In the genomic region with DNA sequence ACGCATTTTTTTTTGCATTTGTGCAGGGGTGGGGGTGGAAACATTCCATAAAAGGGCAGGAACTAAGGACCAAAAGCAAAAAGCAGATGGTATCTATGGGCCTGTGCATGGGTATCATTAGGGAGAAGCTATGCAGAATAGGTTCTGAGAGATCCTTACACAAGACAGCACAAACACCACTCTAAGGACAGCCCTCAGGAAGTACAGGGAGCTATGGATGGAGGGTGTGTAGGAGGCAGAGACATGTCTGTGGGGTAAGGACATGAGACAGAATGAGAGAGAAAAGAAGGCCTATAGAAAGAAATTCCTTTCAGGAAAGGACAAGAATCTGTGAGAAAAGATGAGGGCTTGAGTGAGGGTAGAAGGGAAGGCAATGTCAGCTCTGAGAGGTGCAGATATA, we compare ENCODE assay signal across 38 mouse cellular contexts. TPM values are rescaled to one million over a fixed set of nuclear protein-coding genes. Genes with fewer than 3 reads are reported as not detected.
"Had no signal": no experiment of that assay in that cellular context is flagged by ENCODE, and none has a peak within 500 bp of the region (broad histone marks: within the 10 kb centered on the region; RNA-seq: fewer than 3 reads in every experiment).

No protein-coding gene starts in this region.

- H3K4me3 ChIP-seq: limb, embryonic 10.5 days; limb, embryonic 12.5 days; limb, embryonic 13.5 days; limb, embryonic 15.5 days; liver, embryonic 12.5 days; liver, embryonic 13.5 days; liver, embryonic 15.5 days; lung, embryonic 15.5 days; megakaryocyte, embryonic 14.5 days; midbrain, embryonic 10.5 days; midbrain, embryonic 12.5 days; midbrain, embryonic 13.5 days; midbrain, embryonic 15.5 days; myocyte; neural tube, embryonic 12.5 days had no signal

- DNase-seq: left cerebral cortex, postnatal 4 days; liver; liver, embryonic 13.5 days; liver, postnatal 0 days; lung, adult 18-20 months; lung, adult 2 months; lung, embryonic 14.5 days; lung, postnatal 10 days; lung, postnatal 14 days; lung, postnatal 36 days; lung, postnatal 4 days; midbrain, embryonic 14.5 days had no signal

- H3K36me3 ChIP-seq: limb, embryonic 10.5 days; limb, embryonic 12.5 days; limb, embryonic 13.5 days; limb, embryonic 15.5 days; liver, embryonic 12.5 days; liver, embryonic 13.5 days; liver, embryonic 15.5 days; lung, embryonic 15.5 days; midbrain, embryonic 10.5 days; midbrain, embryonic 12.5 days; midbrain, embryonic 13.5 days; midbrain, embryonic 15.5 days; neural tube, embryonic 12.5 days had no signal

- H3K4me2 ChIP-seq: limb, embryonic 12.5 days; limb, embryonic 13.5 days; limb, embryonic 15.5 days; liver, embryonic 11.5 days; liver, embryonic 12.5 days; liver, embryonic 13.5 days; liver, embryonic 15.5 days; lung, embryonic 14.5 days; lung, embryonic 15.5 days; midbrain, embryonic 11.5 days; midbrain, embryonic 12.5 days; midbrain, embryonic 13.5 days; midbrain, embryonic 15.5 days; neural tube, embryonic 12.5 days had no signal

- H3K4me1 ChIP-seq: limb, embryonic 10.5 days; limb, embryonic 12.5 days; limb, embryonic 13.5 days; limb, embryonic 15.5 days; liver, embryonic 12.5 days; liver, embryonic 13.5 days; liver, embryonic 15.5 days; lung, embryonic 15.5 days; megakaryocyte, embryonic 14.5 days; midbrain, embryonic 10.5 days; midbrain, embryonic 12.5 days; midbrain, embryonic 13.5 days; midbrain, embryonic 15.5 days; neural tube, embryonic 12.5 days had no signal

- H3K27me3 ChIP-seq: limb, embryonic 12.5 days; limb, embryonic 13.5 days; limb, embryonic 15.5 days; liver, embryonic 12.5 days; liver, embryonic 13.5 days; liver, embryonic 15.5 days; lung, embryonic 15.5 days; megakaryocyte, embryonic 14.5 days; midbrain, embryonic 12.5 days; midbrain, embryonic 13.5 days; midbrain, embryonic 15.5 days; neural tube, embryonic 12.5 days had no signal

- H3K9ac ChIP-seq: limb, embryonic 12.5 days; limb, embryonic 13.5 days; limb, embryonic 15.5 days; liver, embryonic 12.5 days; liver, embryonic 13.5 days; liver, embryonic 14.5 days; liver, embryonic 15.5 days; liver, postnatal 0 days; lung, embryonic 14.5 days; lung, embryonic 15.5 days; midbrain, embryonic 12.5 days; midbrain, embryonic 13.5 days; midbrain, embryonic 15.5 days; neural tube, embryonic 12.5 days had no signal

- H3K27ac ChIP-seq: limb, embryonic 10.5 days; limb, embryonic 12.5 days; limb, embryonic 13.5 days; limb, embryonic 15.5 days; liver, embryonic 12.5 days; liver, embryonic 13.5 days; liver, embryonic 14.5 days; liver, embryonic 15.5 days; lung, embryonic 15.5 days; macrophage; midbrain, embryonic 10.5 days; midbrain, embryonic 12.5 days; midbrain, embryonic 13.5 days; midbrain, embryonic 15.5 days; neural tube, embryonic 12.5 days had no signal

- H3K9me3 ChIP-seq: limb, embryonic 10.5 days; limb, embryonic 12.5 days; limb, embryonic 13.5 days; limb, embryonic 15.5 days; liver, embryonic 12.5 days; liver, embryonic 13.5 days; liver, embryonic 15.5 days; lung, embryonic 15.5 days; midbrain, embryonic 10.5 days; midbrain, embryonic 12.5 days; midbrain, embryonic 13.5 days; midbrain, embryonic 15.5 days; neural tube, embryonic 12.5 days had no signal

- ATAC-seq: liver, embryonic 12.5 days; liver, postnatal 0 days; lung, postnatal 0 days; midbrain, embryonic 13.5 days; midbrain, embryonic 15.5 days; midbrain, embryonic 16.5 days had no signal

RNA-seq across cellular contexts. Expression of a gene that starts 47.2 kb away (rescaled TPM):
- polyA plus RNA-seq: limb, embryonic 10.5 days; limb, embryonic 11.5 days; limb, embryonic 12.5 days; limb, embryonic 13.5 days; limb, embryonic 14.5 days; limb, embryonic 15.5 days; liver, adult 2 months; liver, embryonic 11.5 days; liver, embryonic 12.5 days; liver, embryonic 13.5 days; liver, embryonic 14.5 days; liver, embryonic 15.5 days; liver, embryonic 16.5 days; liver, postnatal 0 days; lung, adult 2 months; lung, embryonic 14.5 days; lung, embryonic 15.5 days; lung, embryonic 16.5 days; lung, postnatal 0 days; macrophage; midbrain, embryonic 10.5 days; midbrain, embryonic 11.5 days; midbrain, embryonic 12.5 days; myocyte; neural tube, embryonic 11.5 days; neural tube, embryonic 12.5 days had no signal
